Mouse (Mus musculus) midbrain, postnatal 0 days (tissue): Measurements from ENCODE around the gene Dlg2. TPM values are rescaled to one million over a fixed set of nuclear protein-coding genes. Genes with fewer than 3 reads are reported as not detected.
A peak's percentile ranks its signal among the peaks of the same experiment; 100 is the strongest.

Experiments used
- ATAC-seq: fragments of 200-750 bp; cut with Nextera tagmentation; 2 replicates; pipeline ENCODE4 v1.8.0; 2017; ENCODE audit warnings: moderate number of reproducible peaks, mild to moderate bottlenecking, moderate TSS enrichment, moderate library complexity; ENCODE audit not compliant: low FRiP score
- DNase-seq: peaks from one replicate; pipeline ENCODE4 v3.0.0-alpha.2; 2015; ENCODE audit warnings: low spot score
- H3K27ac ChIP-seq: fragments of 300-500 bp; sonication (generic); 2 replicates; pipeline ENCODE4 v1.5.1; 2014; ENCODE audit warnings: low read depth, mild to moderate bottlenecking, low read length, mixed read lengths
- H3K27me3 ChIP-seq: fragments of 300-500 bp; sonication (generic); 2 replicates; pipeline ENCODE4 v1.6.1; 2014; ENCODE audit warnings: low read length, control low read depth, mixed read lengths; ENCODE audit not compliant: insufficient read depth
- H3K36me3 ChIP-seq: fragments of 300-500 bp; sonication (generic); 2 replicates; pipeline ENCODE4 v1.6.1; 2014; ENCODE audit warnings: low read length, control low read depth, mixed read lengths; ENCODE audit not compliant: insufficient read depth
- H3K4me1 ChIP-seq: fragments of 300-500 bp; sonication (generic); 2 replicates; pipeline ENCODE4 v1.6.1; 2014; ENCODE audit warnings: mild to moderate bottlenecking, control low read depth, antibody characterized with exemption, low read length, mixed read lengths; ENCODE audit not compliant: insufficient read depth
- H3K4me2 ChIP-seq: fragments of 300-500 bp; sonication (generic); 2 replicates; pipeline ENCODE4 v1.6.1; 2014; ENCODE audit warnings: low read depth, mild to moderate bottlenecking, low read length, mixed read lengths; ENCODE audit not compliant: poor library complexity, severe bottlenecking
- H3K4me3 ChIP-seq: fragments of 300-500 bp; sonication (generic); 2 replicates; pipeline ENCODE4 v1.5.1; 2014; ENCODE audit warnings: low read depth, mild to moderate bottlenecking, low read length, moderate library complexity
- H3K9ac ChIP-seq: fragments of 300-500 bp; sonication (generic); replicated peaks from 2 replicates; pipeline ENCODE4 v1.6.1; 2014; ENCODE audit warnings: mild to moderate bottlenecking, low read length, moderate library complexity, mixed read lengths; ENCODE audit not compliant: poor library complexity, severe bottlenecking
- H3K9me3 ChIP-seq: fragments of 300-500 bp; sonication (generic); 2 replicates; pipeline ENCODE4 v1.6.1; 2016; ENCODE audit warnings: low read length, control low read depth
- CTCF ChIP-seq: IDR thresholded peaks from 2 replicates; pipeline ENCODE4 v1.5.1; 2016; ENCODE audit warnings: antibody characterized with exemption, mild to moderate bottlenecking
- WGBS: fragments of 180-500 bp; shearing (Covaris S2); extraction: QIAGEN DNeasy Blood & Tissue Kit; methylation state at CpG from one replicate; pipeline ENCODE4 v1.1.7; 2014; 5-methylcytosine and 5-hydroxymethylcytosine counted together
- polyA plus RNA-seq: library from polyadenylated mRNA; unstranded; fragments of >200 nt; fragmentation: Nextera tagmentation; extraction: Ambion mirVana; gene quantifications from 2 replicates; pipeline ENCODE4 v1.2.1, GENCODE M21; 2015
- total RNA-seq: library from RNA; depleted of rRNA; stranded (reverse); fragments of >200 nt; gene quantifications from 2 replicates; pipeline ENCODE4 v1.2.3, GENCODE M21; 2014

The Dlg2 gene
- total and polyA plus RNA-seq, 2 experiments from 2014 or later, result 21.6 to 126 TPM

DNA sequence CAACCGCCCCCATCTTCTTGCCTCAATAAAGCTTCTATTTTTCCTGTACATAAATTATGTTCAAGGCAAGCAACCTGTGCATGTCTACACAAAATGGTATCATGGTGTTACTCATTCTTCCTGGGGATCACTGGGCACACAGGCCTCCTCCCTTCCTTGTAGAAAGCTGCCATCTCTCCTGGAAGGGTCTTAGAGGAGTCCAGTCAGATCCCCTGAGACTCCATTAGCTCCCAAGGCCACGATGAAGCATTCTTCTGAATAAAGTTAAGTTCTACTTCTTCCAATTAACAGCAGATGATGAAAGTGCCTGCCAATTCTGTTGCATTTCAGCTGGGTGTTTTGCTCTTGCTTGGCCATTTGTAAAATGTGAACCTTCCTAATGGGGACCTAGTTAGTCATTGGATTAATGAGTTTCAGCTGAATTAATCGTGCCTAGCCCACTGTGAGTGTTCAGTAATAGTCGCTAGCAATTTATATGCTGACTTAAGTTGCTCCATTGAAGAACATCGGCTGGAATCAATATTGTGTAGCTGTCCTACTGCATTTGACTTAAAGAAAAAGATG is 953.3 kb downstream of the Dlg2 start:
- ATAC-seq (no peak), DNase-seq (no peak)
- Histone ChIP-seq H3K9ac (no peak overlapping the region), H3K4me3 (no peak overlapping the region), H3K36me3 (no peaks in the 10 kb centered on the region), H3K4me1 (no peaks in the 10 kb centered on the region), H3K27me3 (no peaks in the 10 kb centered on the region), H3K27ac (no peak overlapping the region), H3K9me3 (no peaks in the 10 kb centered on the region), H3K4me2 (no peak overlapping the region)
- no peak for TF ChIP-seq CTCF
- WGBS, result 68% methylated on average over 5 of the region's 5 CpGs

DNA sequence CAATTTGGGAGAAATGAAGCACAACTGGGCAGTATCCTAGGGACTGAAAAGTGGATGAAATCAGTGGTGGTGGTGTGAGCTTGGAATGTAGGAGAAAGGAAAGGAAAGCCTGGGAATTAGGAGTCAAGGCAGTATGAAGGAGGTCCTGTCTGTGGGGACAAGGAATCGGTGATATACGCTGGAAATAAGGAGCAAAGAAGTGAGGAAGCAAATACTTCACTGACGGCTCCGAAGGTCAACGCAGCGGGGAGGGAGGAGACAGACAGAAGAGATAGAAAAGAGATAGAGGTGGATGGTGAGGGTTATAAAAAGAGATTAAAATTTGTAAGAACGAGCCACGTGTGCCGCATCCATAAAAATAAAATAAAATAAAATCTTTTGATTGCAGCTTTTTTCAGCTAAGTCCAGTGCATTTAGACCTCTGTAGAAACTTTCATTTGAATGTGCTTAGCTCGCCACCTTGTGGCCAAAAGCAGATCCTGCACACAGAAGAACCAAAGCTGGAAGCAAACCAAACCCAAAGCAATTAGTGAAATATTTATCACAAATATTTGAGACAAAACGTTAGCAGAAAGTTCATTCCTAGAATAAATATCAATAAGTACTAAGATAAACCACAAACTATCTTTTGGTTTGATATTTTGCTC is 955.2 kb downstream of the Dlg2 start:
- peak; percentile 93 for TF ChIP-seq CTCF
- no peak for ATAC-seq
- Histone ChIP-seq H3K27ac (no peak overlapping the region), H3K27me3 (no peaks in the 10 kb centered on the region), H3K36me3 (no peaks in the 10 kb centered on the region), H3K9me3 (no peaks in the 10 kb centered on the region), H3K9ac (no peak overlapping the region), H3K4me1 (no peaks in the 10 kb centered on the region), H3K4me3 (no peak overlapping the region), H3K4me2 (peak overlapping the region; percentile 13; the same call in 1 of the 2 replicates)
- DNase-seq, result peak; percentile 73
- WGBS, result 40% methylated on average over 11 of the region's 11 CpGs

DNA sequence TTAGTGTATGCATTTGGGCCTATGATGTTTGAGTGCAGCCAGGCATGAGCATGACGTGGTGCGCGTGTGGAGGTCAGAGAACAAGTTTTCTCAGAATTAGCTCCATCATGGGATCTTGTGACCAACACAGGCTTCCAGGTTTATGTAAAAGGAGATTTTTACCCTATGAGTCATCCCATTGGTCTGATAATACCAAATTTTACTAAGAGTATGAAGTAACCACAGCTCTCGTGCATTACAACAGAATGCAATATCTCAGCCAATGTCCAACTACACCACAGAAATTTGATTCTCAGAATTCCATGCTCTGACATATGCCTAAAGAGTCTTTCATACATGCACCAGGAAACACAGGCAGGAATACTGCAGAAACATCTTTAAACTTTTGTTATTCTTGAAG is 956.1 kb downstream of the Dlg2 start:
- H3K27me3 ChIP-seq, result no peaks in the 10 kb centered on the region
- H3K27ac ChIP-seq, result no peak overlapping the region
- H3K9ac ChIP-seq, result no peak overlapping the region
- H3K4me1 ChIP-seq, result no peaks in the 10 kb centered on the region
- no peaks in the 10 kb centered on the region for H3K36me3 ChIP-seq
- DNase-seq (no peak), ATAC-seq (no peak)
- H3K9me3 ChIP-seq, result no peaks in the 10 kb centered on the region
- WGBS, result 89% methylated on average over 4 of the region's 4 CpGs
- no peak overlapping the region for H3K4me3 ChIP-seq
- H3K4me2 ChIP-seq, result no peak overlapping the region
- no peak for TF ChIP-seq CTCF

DNA sequence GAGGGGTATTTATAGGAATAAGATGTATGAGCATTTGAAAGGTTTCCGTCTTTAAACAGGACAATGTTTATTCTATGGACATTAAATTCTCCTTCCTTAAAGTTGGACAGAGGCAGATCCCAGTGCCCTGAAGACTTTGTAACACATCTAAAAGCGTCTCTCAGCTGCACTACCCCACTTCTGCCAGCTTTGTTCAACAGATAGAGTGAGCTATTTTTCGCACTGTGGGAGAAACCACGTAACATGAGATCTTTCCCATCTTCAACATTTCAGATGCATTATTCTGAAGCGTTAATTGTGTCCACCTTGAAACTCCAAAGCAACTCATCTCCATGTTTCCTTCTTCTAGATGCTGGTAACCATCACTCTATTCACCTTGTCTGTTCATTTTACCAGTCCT is 958.3 kb downstream of the Dlg2 start:
- 86% methylated on average over 5 of the region's 5 CpGs for WGBS
- H3K27me3 ChIP-seq, result no peaks in the 10 kb centered on the region
- H3K9me3 ChIP-seq, result no peaks in the 10 kb centered on the region
- no peak overlapping the region for H3K9ac ChIP-seq
- ATAC-seq, result no peak
- DNase-seq, result no peak
- no peak for TF ChIP-seq CTCF
- no peak overlapping the region for H3K4me2 ChIP-seq
- H3K4me3 ChIP-seq, result no peak overlapping the region
- H3K4me1 ChIP-seq, result no peaks in the 10 kb centered on the region
- no peaks in the 10 kb centered on the region for H3K36me3 ChIP-seq
- H3K27ac ChIP-seq, result no peak overlapping the region

DNA sequence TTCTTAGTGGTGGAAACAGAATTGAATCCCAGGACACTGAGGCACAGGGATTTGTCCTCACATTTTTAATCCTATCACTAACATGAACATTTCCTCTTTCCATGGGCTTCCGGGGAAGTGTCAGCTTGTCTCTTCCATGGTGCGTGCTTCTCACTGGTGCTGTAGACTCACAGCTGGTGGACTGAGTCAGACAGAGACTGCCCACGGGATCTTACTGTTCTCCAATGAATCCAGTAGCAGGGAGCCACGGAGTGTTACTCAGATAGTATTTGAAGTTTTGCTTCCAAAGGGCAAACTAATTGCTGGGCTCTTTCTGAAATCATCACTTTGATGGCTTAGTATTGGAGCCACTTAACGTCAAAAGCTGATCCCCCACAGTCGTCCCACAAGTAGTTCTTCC is 963.9 kb downstream of the Dlg2 start:
- Histone ChIP-seq H3K4me2 (no peak overlapping the region), H3K27ac (no peak overlapping the region), H3K4me3 (no peak overlapping the region), H3K9ac (no peak overlapping the region), H3K27me3 (no peaks in the 10 kb centered on the region), H3K9me3 (no peaks in the 10 kb centered on the region), H3K4me1 (peaks cover 5% of the 10 kb centered on the region; the same call in 1 of the 2 replicates), H3K36me3 (no peaks in the 10 kb centered on the region)
- ATAC-seq (no peak), DNase-seq (no peak)
- TF ChIP-seq CTCF, result no peak
- whole genome bisulfite sequencing, result 69% methylated on average over 6 of the region's 6 CpGs
